Mouse (Mus musculus): ENCODE measurements around the gene Matn4.

DNA sequence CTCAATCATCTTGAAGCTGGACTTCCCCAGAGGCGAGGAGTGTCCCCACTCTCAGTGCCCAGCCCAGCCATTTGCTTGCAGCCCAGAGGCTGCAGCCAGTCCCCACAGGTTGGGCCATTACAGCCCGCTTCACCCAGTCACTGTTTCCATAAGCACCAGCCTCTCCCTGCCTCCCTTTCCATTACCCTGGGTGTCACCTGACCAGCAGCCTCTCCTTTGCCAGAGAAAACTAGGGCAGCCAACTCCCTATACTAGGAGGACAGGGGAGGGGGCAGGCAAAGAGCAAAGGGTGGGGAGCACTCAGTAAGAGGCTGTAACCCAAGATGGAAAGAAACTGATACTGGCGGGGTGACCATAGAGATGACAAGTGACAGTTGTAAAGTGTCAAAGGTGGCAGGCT is 32.0 kb upstream of the Matn4 start:
- no peak for TF ChIP-seq CTCF (IDR thresholded peaks at IDR 0.05; ENCODE audit: low read depth, low read length)
- no peak for TF ChIP-seq POLR2A (IDR thresholded peaks at IDR 0.05; ENCODE audit: extremely low read depth, insufficient read depth, low read length)
